Mouse (Mus musculus) midbrain, embryonic 15.5 days (tissue): ENCODE data around the gene Pla2g12b. TPM values are rescaled to one million over a fixed set of nuclear protein-coding genes. Genes with fewer than 3 reads are reported as not detected.

Experiments
- ATAC-seq: fragments of 200-750 bp; cut with Nextera tagmentation; replicated peaks from 2 replicates; pipeline ENCODE4 v1.8.0; 2017; ENCODE audit warnings: moderate TSS enrichment
- H3K27ac ChIP-seq: fragments of 300-500 bp; sonication (generic); 2 replicates; pipeline ENCODE4 v1.5.1; 2015; ENCODE audit warnings: mild to moderate bottlenecking, inconsistent platforms
- H3K27me3 ChIP-seq: fragments of 300-500 bp; sonication (generic); replicated peaks from 2 replicates; pipeline ENCODE4 v1.6.1; 2015; ENCODE audit warnings: inconsistent platforms
- H3K36me3 ChIP-seq: fragments of 300-500 bp; sonication (generic); replicated peaks from 2 replicates; pipeline ENCODE4 v1.6.1; 2015; ENCODE audit warnings: inconsistent platforms
- H3K4me1 ChIP-seq: fragments of 300-500 bp; sonication (generic); 2 replicates; pipeline ENCODE4 v1.6.1; 2015; ENCODE audit warnings: inconsistent platforms
- H3K4me2 ChIP-seq: fragments of 300-500 bp; sonication (generic); 2 replicates; pipeline ENCODE4 v1.6.1; 2015; ENCODE audit warnings: inconsistent platforms, mild to moderate bottlenecking, moderate library complexity
- H3K4me3 ChIP-seq: fragments of 300-500 bp; sonication (generic); 2 replicates; pipeline ENCODE4 v1.5.1; 2015; ENCODE audit warnings: mild to moderate bottlenecking, inconsistent platforms
- H3K9ac ChIP-seq: fragments of 300-500 bp; sonication (generic); 2 replicates; pipeline ENCODE4 v1.6.1; 2015; ENCODE audit warnings: mild to moderate bottlenecking, inconsistent platforms
- H3K9me3 ChIP-seq: fragments of 300-500 bp; sonication (generic); 2 replicates; pipeline ENCODE4 v1.6.1; 2016; ENCODE audit warnings: inconsistent platforms
- WGBS: fragments of 180-500 bp; shearing (Covaris S2); methylation state at CpG from one replicate; pipeline ENCODE4 v1.1.7; 2015; ENCODE audit warnings: mixed read lengths; 5-methylcytosine and 5-hydroxymethylcytosine counted together
- polyA plus RNA-seq: library from polyadenylated mRNA; unstranded; fragments of >200 nt; fragmentation: Nextera tagmentation; extraction: Ambion mirVana; gene quantifications from 2 replicates; pipeline ENCODE4 v1.2.1, GENCODE M21; 2015

The Pla2g12b gene
- polyA plus RNA-seq, 1 experiment from 2014 or later: not detected

GRCm38 (mm10) chr10:59446911-59447437 is 43.5 kb downstream of the Pla2g12b start:
- Histone ChIP-seq H3K36me3 (no peaks in the 10 kb centered on the region), H3K4me1 (0 out of 2 replicates have a peak, but pooled peaks cover 1% of the 10 kb centered on the region), H3K4me3 (no peak overlapping the region), H3K4me2 (no peak overlapping the region), H3K9ac (no peak overlapping the region), H3K27ac (no peak overlapping the region), H3K27me3 (no peaks in the 10 kb centered on the region), H3K9me3 (no peaks in the 10 kb centered on the region)
- no peak for ATAC-seq
- WGBS: 85% methylated on average over 10 of the region's 10 CpGs

- 86% methylated on average over 9 of the region's 9 CpGs for WGBS
- H3K9me3 ChIP-seq: no peaks in the 10 kb centered on the region
- no peak overlapping the region for H3K9ac ChIP-seq
- ATAC-seq: no peak
- no peak overlapping the region for H3K4me2 ChIP-seq
- no peaks in the 10 kb centered on the region for H3K36me3 ChIP-seq
- H3K4me3 ChIP-seq: no peak overlapping the region
- H3K27ac ChIP-seq: no peak overlapping the region
- 0 out of 2 replicates have a peak, but pooled peaks cover 2% of the 10 kb centered on the region for H3K4me1 ChIP-seq
- H3K27me3 ChIP-seq: no peaks in the 10 kb centered on the region
These were observed 44.1 kb downstream of the Pla2g12b start for GRCm38 (mm10) chr10:59447546-59447945.

GRCm38 (mm10) chr10:59451839-59452238 is 48.4 kb downstream of the Pla2g12b start:
- H3K4me2 ChIP-seq: no peak overlapping the region
- peak; percentile 82 for ATAC-seq
- H3K9ac ChIP-seq: no peak overlapping the region
- H3K27me3 ChIP-seq: no peaks in the 10 kb centered on the region
- no peaks in the 10 kb centered on the region for H3K9me3 ChIP-seq
- WGBS: 38% methylated on average over 5 of the region's 5 CpGs
- no peak overlapping the region for H3K4me3 ChIP-seq
- no peak overlapping the region for H3K27ac ChIP-seq
- no peaks in the 10 kb centered on the region for H3K36me3 ChIP-seq
- 0 out of 2 replicates have a peak, but pooled peaks cover 2% of the 10 kb centered on the region for H3K4me1 ChIP-seq

- 0 out of 2 replicates have a peak, but pooled peaks cover 2% of the 10 kb centered on the region for H3K4me1 ChIP-seq
- H3K9ac ChIP-seq: no peak overlapping the region
- H3K4me2 ChIP-seq: no peak overlapping the region
- H3K4me3 ChIP-seq: no peak overlapping the region
- H3K27ac ChIP-seq: no peak overlapping the region
- no peaks in the 10 kb centered on the region for H3K36me3 ChIP-seq
- H3K27me3 ChIP-seq: no peaks in the 10 kb centered on the region
- 95% methylated on average over 15 of the region's 15 CpGs for WGBS
- no peak for ATAC-seq
- no peaks in the 10 kb centered on the region for H3K9me3 ChIP-seq
These were observed 51.2 kb downstream of the Pla2g12b start for GRCm38 (mm10) chr10:59454631-59455030.

GRCm38 (mm10) chr10:59459767-59460166 is 56.3 kb downstream of the Pla2g12b start:
- Histone ChIP-seq H3K27ac (no peak overlapping the region), H3K4me2 (no peak overlapping the region), H3K36me3 (no peaks in the 10 kb centered on the region), H3K27me3 (no peaks in the 10 kb centered on the region), H3K4me1 (no peaks in the 10 kb centered on the region), H3K9me3 (no peaks in the 10 kb centered on the region), H3K9ac (no peak overlapping the region), H3K4me3 (no peak overlapping the region)
- ATAC-seq: no peak
- 82% methylated on average over 12 of the region's 12 CpGs for WGBS

GRCm38 (mm10) chr10:59462307-59462706 is 58.8 kb downstream of the Pla2g12b start:
- no peak for ATAC-seq
- 83% methylated on average over 6 of the region's 6 CpGs for WGBS

GRCm38 (mm10) chr10:59465546-59465945 is 62.1 kb downstream of the Pla2g12b start:
- Histone ChIP-seq H3K9ac (no peak overlapping the region), H3K27ac (no peak overlapping the region), H3K36me3 (no peaks in the 10 kb centered on the region), H3K27me3 (no peaks in the 10 kb centered on the region), H3K4me1 (no peaks in the 10 kb centered on the region), H3K4me2 (no peak overlapping the region), H3K9me3 (no peaks in the 10 kb centered on the region), H3K4me3 (no peak overlapping the region)
- ATAC-seq: no peak
- 91% methylated on average over 3 of the region's 3 CpGs for WGBS

More at GRCm38 (mm10) chr10:59462307-59462706, 58.8 kb downstream of the Pla2g12b start:
- no peaks in the 10 kb centered on the region for H3K36me3 ChIP-seq
- H3K4me1 ChIP-seq: no peaks in the 10 kb centered on the region
- no peak overlapping the region for H3K27ac ChIP-seq
- no peak overlapping the region for H3K4me2 ChIP-seq
- no peak overlapping the region for H3K9ac ChIP-seq
- no peaks in the 10 kb centered on the region for H3K9me3 ChIP-seq
- no peaks in the 10 kb centered on the region for H3K27me3 ChIP-seq
- H3K4me3 ChIP-seq: no peak overlapping the region

- no peak overlapping the region for H3K9ac ChIP-seq
- WGBS: 79% methylated on average over 4 of the region's 4 CpGs
These were observed 63.2 kb downstream of the Pla2g12b start for GRCm38 (mm10) chr10:59466626-59467025.

GRCm38 (mm10) chr10:59467297-59467696 is 63.8 kb downstream of the Pla2g12b start:
- Histone ChIP-seq H3K9me3 (no peaks in the 10 kb centered on the region), H3K36me3 (no peaks in the 10 kb centered on the region), H3K4me1 (no peaks in the 10 kb centered on the region; the same call in 1 of the 2 replicates), H3K27me3 (no peaks in the 10 kb centered on the region), H3K4me2 (no peak overlapping the region), H3K27ac (no peak overlapping the region), H3K4me3 (no peak overlapping the region), H3K9ac (no peak overlapping the region)
- ATAC-seq: no peak
- 89% methylated on average over 12 of the region's 12 CpGs for WGBS

More at GRCm38 (mm10) chr10:59466626-59467025, 63.2 kb downstream of the Pla2g12b start:
- Histone ChIP-seq H3K4me1 (no peaks in the 10 kb centered on the region), H3K27me3 (no peaks in the 10 kb centered on the region), H3K9me3 (no peaks in the 10 kb centered on the region), H3K27ac (no peak overlapping the region), H3K36me3 (no peaks in the 10 kb centered on the region), H3K4me2 (no peak overlapping the region), H3K4me3 (no peak overlapping the region)
- no peak for ATAC-seq

GRCm38 (mm10) chr10:59470451-59470850 is 67.0 kb downstream of the Pla2g12b start:
- H3K9me3 ChIP-seq: no peaks in the 10 kb centered on the region
- 72% methylated on average over 5 of the region's 5 CpGs for WGBS
- H3K4me1 ChIP-seq: no peaks in the 10 kb centered on the region; the same call in 1 of the 2 replicates
- no peak for ATAC-seq
- no peak overlapping the region for H3K4me3 ChIP-seq
- no peaks in the 10 kb centered on the region for H3K36me3 ChIP-seq
- no peak overlapping the region for H3K9ac ChIP-seq
- no peak overlapping the region for H3K4me2 ChIP-seq
- no peaks in the 10 kb centered on the region for H3K27me3 ChIP-seq
- H3K27ac ChIP-seq: no peak overlapping the region

Other genes starting within 250 kb of the Pla2g12b start
- 11.5 and 13.4 TPM in 2 replicates for gene Sept10, start 181.8 kb upstream of the Pla2g12b start, polyA plus RNA-seq
- 17.5 and 19.0 TPM in 2 replicates for gene Sowahc, start 181.7 kb upstream of the Pla2g12b start, polyA plus RNA-seq
- gene P4ha1, start 80.4 kb upstream of the Pla2g12b start, polyA plus RNA-seq: 26.0 and 29.1 TPM in 2 replicates
- 2.1 and 9.3 TPM in 2 replicates for gene Gm10273, start 8.0 kb upstream of the Pla2g12b start, polyA plus RNA-seq
- 0.06 and 0.08 TPM in 2 replicates for gene Oit3, start 38.1 kb downstream of the Pla2g12b start, polyA plus RNA-seq
- not detected in 2 replicates for gene Gm10322, start 212.4 kb downstream of the Pla2g12b start, polyA plus RNA-seq
- gene Mcu, start 213.0 kb downstream of the Pla2g12b start, polyA plus RNA-seq: 25.9 and 29.8 TPM in 2 replicates